Mouse (Mus musculus) bone marrow macrophage, adult 2 months (primary cell): Measurements from ENCODE around the gene Cyp46a1.

Experiments used
- CTCF ChIP-seq: IDR thresholded peaks from 2 replicates; pipeline ENCODE4 v1.5.1; 2012; ENCODE audit warnings: low read depth, mild to moderate bottlenecking, low read length, moderate library complexity
- POLR2A ChIP-seq: IDR thresholded peaks from 2 replicates; pipeline ENCODE4 v1.6.1; 2012; ENCODE audit warnings: mild to moderate bottlenecking, low read depth, low read length, borderline replicate concordance

- TF ChIP-seq CTCF = no peak
- TF ChIP-seq POLR2A = no peak
These were observed 52.5 kb downstream of the Cyp46a1 start for GRCm38 (mm10) chr12:108386476-108387232.
